Mouse (Mus musculus) cerebellum, adult 9-11 months (tissue): ENCODE data around the gene Tmem140.

Source experiments
- DNase-seq: peaks from one replicate; pipeline ENCODE4 v3.0.0; 2022

Tmem140 gene

GRCm38 (mm10) chr6:34875966-34876834, 13.3 kb downstream of the Tmem140 start:
- DNase-seq, result no peak

DNA sequence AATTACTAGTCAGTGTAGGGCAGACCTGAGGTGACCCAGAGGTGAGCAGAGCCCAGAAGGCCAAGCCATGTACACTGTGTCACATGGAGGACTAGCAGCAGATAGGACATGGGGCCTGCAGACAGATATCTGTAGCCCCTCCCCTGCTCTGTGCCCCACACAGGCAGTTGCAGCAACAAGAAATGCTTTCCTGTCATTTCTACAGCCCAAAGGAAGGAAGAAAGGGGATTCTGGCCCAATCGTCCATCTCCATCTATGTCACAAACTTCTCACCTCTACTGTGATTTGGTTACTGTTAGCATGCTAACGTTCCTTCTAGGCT, 13.8 kb downstream of the Tmem140 start:
- no peak for DNase-seq

DNA sequence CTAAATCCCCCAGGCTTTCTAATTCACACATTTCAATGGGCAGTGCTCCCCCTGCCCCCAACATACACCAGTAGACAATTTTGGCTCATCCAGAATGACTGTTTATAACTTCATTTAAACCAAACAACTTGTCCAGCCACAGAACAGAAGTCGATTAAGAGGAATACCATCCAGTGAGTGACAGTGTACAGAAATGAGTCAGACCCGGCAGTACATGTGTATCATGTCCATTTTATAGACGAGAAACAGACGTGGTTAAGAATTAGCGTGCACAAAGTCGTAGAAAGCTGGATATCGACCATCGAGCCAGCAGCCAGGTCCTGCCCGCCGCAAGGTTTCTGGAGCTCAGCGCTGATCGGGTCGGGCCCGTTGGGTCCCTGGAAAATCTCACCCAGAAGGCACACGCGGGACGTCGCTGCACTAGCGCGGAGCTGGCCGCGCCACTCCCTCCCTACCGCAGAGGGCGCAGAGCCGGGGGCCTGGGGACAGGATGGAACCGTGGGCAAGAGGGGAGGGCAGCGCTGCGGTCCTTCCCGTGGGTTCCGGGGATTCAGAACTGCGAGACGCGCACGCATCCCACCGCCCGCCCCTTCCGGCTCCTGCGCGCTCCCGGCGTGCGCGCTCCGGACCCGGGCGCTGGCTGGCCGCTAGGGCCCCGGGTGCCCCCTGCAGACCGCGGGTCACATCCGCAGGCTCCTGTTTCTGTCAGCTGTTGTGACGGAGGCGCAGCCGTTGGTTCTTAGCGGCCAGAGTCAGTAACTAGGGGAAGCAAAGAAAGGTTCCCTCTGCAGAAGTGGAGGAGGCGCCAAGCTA, 14.8 kb downstream of the Tmem140 start, which contains the start of gene Cyren:
Cyren (minus strand) TSS at position 552 of the 813 bp plus-strand sequence.
- peak; percentile 92 for DNase-seq

- peak; percentile 35 for DNase-seq
Observed at GRCm38 (mm10) chr6:34879101-34879740, 16.3 kb downstream of the Tmem140 start.

- DNase-seq, result peak; percentile 63
Observed at GRCm38 (mm10) chr6:34879911-34880475, 17.0 kb downstream of the Tmem140 start.

GRCm38 (mm10) chr6:34884724-34885123, 21.8 kb downstream of the Tmem140 start:
- DNase-seq, result no peak

DNA sequence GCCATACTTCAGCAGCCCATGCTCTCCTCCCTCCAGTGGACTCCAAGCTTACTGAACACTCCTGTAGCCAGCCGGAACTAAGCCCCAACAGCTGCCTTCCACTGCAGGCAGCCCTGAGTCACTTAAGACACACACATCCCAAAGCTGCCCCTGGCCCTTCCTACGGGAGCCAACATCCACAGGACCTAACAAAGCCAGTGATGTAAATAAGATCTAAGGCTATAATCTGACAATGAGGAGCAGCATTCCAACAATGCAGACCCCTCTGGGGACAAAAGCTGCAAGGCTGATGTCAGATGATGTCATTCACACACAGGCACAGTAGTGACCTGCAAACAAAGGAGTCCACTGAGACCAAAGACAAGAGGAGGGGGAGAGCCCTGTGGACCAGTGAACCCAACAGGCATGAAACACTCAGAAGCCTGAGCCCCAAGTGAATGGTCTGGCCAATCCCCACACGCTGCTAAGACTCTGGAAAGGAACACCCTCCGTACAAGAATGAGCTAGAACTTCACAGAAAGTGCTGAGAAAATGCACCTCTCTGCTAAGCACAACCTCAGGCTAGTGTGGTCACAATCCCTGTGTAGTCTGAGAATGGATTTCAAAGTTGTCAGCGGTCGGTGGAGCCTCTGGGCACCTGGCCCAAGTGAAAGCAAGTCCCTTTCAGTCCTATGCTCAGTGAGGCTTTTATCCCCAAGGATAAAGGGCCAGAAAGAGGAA, 24.3 kb downstream of the Tmem140 start:
- no peak for DNase-seq

GRCm38 (mm10) chr6:34889185-34889584, 26.2 kb downstream of the Tmem140 start:
- DNase-seq, result no peak

- DNase-seq, result peak; percentile 65
Observed at GRCm38 (mm10) chr6:34895569-34895968, 32.6 kb downstream of the Tmem140 start.

DNA sequence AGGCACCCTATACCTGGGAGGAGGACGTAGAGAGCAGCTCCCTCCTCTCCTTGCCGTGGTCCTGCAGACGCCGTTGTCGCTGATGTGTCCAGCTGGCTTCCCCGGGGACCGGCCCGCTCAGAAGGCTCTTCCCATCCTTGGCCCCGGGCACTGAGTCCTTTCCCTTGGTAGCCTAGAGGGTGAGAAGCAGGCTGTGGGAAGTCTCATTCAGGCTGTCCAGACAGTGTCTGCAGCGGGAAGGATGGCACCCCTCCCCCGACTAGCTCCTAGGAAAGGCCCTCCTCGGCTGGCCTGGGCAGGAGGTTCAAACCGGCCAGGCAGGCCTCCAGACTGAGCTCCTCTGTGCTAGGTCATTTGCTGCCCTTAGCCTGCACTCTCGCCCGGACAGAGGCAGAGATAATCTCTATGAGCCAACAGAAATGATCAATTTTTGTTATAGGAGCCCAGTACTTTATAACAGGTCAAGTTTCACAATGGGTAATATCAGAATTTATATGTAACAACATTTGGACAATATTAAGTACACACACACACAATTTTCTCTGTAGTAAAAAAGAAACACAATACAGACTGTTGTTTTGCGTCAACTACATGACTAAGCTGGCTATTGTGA, 33.3 kb downstream of the Tmem140 start:
- no peak for DNase-seq

- no peak for DNase-seq
Observed at GRCm38 (mm10) chr6:34899127-34899526, 36.2 kb downstream of the Tmem140 start.

- peak; percentile 62 for DNase-seq
Observed at GRCm38 (mm10) chr6:34900990-34901389, 38.0 kb downstream of the Tmem140 start.

DNA sequence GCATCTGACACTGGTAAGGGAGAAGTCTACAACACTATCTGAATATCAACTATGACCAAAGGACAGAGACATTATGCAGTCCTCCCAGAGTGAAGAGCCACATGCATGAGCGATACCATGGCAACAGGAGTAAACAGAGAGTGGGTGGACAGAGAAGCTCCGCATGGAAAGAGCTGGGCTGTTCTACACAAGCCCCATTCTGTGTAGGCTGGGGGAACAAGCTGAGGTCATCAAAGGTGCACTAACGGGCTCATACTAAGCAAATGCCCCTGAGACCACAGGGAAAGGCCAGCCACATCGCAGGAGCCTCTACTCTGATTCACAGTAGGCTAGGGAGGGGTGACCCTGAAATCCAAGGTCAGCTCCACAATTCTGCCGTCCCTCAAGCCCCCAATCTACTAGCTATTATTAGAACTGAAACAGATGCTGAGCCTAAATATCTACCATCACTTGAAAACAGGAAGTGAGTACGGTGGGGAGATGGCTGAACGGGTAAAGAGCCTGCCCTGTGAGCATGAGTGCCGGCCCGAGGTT, 39.0 kb downstream of the Tmem140 start:
- DNase-seq, result no peak

GRCm38 (mm10) chr6:34902578-34902977, 39.6 kb downstream of the Tmem140 start:
- DNase-seq, result no peak

DNA sequence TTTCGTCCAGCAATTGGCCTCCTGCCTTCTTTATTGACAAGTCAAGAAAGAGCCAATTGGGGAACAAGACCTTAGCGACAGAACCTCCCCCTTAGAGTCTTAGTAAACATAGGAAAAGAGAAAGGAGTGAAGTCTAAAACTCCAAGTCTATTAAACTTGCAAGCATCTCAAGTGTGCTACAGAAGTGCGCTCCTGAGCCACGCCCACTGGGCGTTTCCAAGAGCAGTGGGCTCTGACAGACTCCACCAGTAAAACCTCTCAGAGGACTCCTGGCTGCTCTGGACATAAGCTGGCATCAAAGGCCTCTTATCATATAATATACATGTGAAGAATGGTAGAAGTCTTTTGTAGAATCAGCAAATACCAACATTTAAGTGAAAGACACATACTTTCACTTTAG, 40.5 kb downstream of the Tmem140 start:
- no peak for DNase-seq

- no peak for DNase-seq
Observed at GRCm38 (mm10) chr6:34903851-34904250, 40.9 kb downstream of the Tmem140 start.

GRCm38 (mm10) chr6:34904361-34904760, 41.4 kb downstream of the Tmem140 start:
- DNase-seq, result no peak

GRCm38 (mm10) chr6:34906125-34906524, 43.2 kb downstream of the Tmem140 start:
- DNase-seq, result no peak

DNA sequence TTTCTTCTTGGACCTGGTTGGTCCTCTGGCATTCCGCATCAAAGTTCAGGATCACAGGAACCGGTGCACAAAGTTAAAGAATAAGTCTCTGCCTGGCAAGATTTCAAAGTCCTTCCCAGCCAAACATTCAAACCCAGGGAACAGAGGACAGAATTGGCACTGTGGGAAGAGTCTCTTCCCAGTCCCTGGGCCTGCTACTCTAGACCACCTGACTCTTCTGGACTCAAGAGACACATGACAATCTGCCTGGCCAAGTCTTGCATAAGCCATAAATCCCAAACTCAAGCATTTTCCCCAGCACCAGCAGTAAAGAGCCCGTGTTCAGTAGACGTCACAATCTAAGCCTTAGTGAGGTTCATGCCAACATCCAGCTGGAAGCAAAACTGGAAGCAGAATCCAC, 43.7 kb downstream of the Tmem140 start:
- DNase-seq, result no peak

DNA sequence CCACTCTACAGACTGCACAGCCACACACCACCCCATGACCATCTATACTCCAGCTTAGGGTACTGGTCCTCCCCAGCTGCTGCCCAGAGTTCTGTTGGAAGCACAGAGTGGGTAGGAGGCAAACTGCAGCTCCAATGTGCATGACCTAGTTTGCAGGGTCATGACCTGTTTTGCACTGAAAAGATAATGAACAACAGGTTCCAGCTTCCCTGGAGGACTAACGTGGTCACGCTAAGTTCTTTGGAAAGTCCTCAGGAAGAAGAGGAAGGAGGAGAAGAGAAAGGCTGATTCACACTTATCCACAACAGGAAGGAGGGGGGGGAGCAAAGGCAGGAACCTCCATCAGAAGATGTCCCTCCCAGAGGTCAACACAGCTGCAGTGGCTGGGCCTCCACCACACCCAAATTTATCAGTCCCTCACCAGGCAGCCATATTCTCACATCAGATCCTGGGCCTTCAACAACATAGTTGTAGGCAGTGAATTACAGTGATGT, 44.2 kb downstream of the Tmem140 start:
- DNase-seq, result no peak

- DNase-seq, result no peak
Observed at GRCm38 (mm10) chr6:34907696-34908260, 44.8 kb downstream of the Tmem140 start.
